Mouse (Mus musculus) CH12.LX (cell line): Measurements from ENCODE around the gene Pnmal1. TPM values are rescaled to one million over a fixed set of nuclear protein-coding genes. Genes with fewer than 3 reads are reported as not detected.
A peak's percentile ranks its signal among the peaks of the same experiment; 100 is the strongest.

Experiments used
- DNase-seq: peaks from one replicate; pipeline ENCODE4 v3.0.0-alpha.2; 2013; ENCODE audit errors: extremely low read depth
- H3K27ac ChIP-seq: 2 replicates; pipeline ENCODE4 v1.5.1; 2012; ENCODE audit warnings: low read depth, mild to moderate bottlenecking, control low read depth, moderate library complexity; ENCODE audit not compliant: insufficient read depth
- H3K27me3 ChIP-seq: replicated peaks from 2 replicates; pipeline ENCODE3; 2012; ENCODE audit warnings: inconsistent platforms
- H3K36me3 ChIP-seq, 2 experiments: replicated peaks in 1 of 2; 2 replicates each; pipeline versions ENCODE3 to v1.6.1; 2012; ENCODE audit warnings: inconsistent platforms in 1 of 2, low read length in 1 of 2, mild to moderate bottlenecking in 1 of 2, mixed read lengths in 1 of 2, moderate library complexity in 1 of 2; ENCODE audit not compliant: control insufficient read depth in 1 of 2, insufficient read depth in 1 of 2
- H3K4me1 ChIP-seq, 2 experiments: 2 replicates each; pipeline ENCODE4 v1.6.1; 2012; ENCODE audit warnings: inconsistent platforms in 1 of 2, moderate library complexity in 1 of 2; ENCODE audit not compliant: insufficient read depth in 2 of 2, control insufficient read depth in 1 of 2
- H3K4me2 ChIP-seq: 2 replicates; pipeline ENCODE4 v1.6.1; 2012; ENCODE audit warnings: low read depth, mild to moderate bottlenecking, control low read depth; ENCODE audit not compliant: poor library complexity, insufficient read depth, severe bottlenecking
- H3K4me3 ChIP-seq, 3 experiments: fragments of 150-350 bp in 1 of 3; sonication (generic) in 1 of 3; replicated peaks in 1 of 3; 2 replicates each; pipeline versions ENCODE3 to v1.5.1; 2011 to 2012; ENCODE audit warnings: low read depth in 2 of 3, low read length in 2 of 3, mild to moderate bottlenecking in 2 of 3, moderate library complexity in 2 of 3, control low read depth in 1 of 3, improper control_type of control experiment in 1 of 3, inconsistent platforms in 1 of 3, mixed read lengths in 1 of 3; ENCODE audit not compliant: poor library complexity in 1 of 3
- H3K79me2 ChIP-seq: replicated peaks from 2 replicates; pipeline ENCODE4 v1.6.1; 2012; ENCODE audit warnings: mild to moderate bottlenecking, moderate library complexity; ENCODE audit not compliant: control insufficient read depth, poor library complexity, insufficient read depth, severe bottlenecking; ENCODE audit errors: extremely low read depth
- H3K9ac ChIP-seq: 2 replicates; pipeline ENCODE4 v1.6.1; 2012; ENCODE audit warnings: low read depth, mild to moderate bottlenecking, control low read depth, moderate library complexity; ENCODE audit not compliant: insufficient read depth
- H3K9me3 ChIP-seq: replicated peaks from 2 replicates; pipeline ENCODE3; 2012; ENCODE audit warnings: low read length, inconsistent platforms, mixed read lengths
- CHD1 ChIP-seq: IDR thresholded peaks from 2 replicates; pipeline ENCODE4 v1.6.1; 2012; ENCODE audit warnings: low read depth, low read length, improper control_type of control experiment, inconsistent platforms
- CTCF ChIP-seq, 2 experiments: IDR thresholded peaks in 1 of 2; conservative IDR thresholded peaks in 1 of 2; 2 replicates each; pipeline ENCODE4 v1.5.1; 2011 to 2012; ENCODE audit warnings: low read depth in 2 of 2, low read length in 2 of 2, improper control_type of control experiment in 1 of 2, inconsistent platforms in 1 of 2, mild to moderate bottlenecking in 1 of 2, moderate library complexity in 1 of 2
- EP300 ChIP-seq: IDR thresholded peaks from 2 replicates; pipeline ENCODE4 v1.6.1; 2011; ENCODE audit warnings: low read length, improper control_type of control experiment
- ETS1 ChIP-seq: conservative IDR thresholded peaks from 2 replicates; pipeline ENCODE4 v1.6.1; 2012; ENCODE audit warnings: low read depth, mild to moderate bottlenecking, inconsistent platforms, low read length, improper control_type of control experiment, moderate library complexity
- JUN ChIP-seq: IDR thresholded peaks from 2 replicates; pipeline ENCODE4 v1.6.1; 2011; ENCODE audit warnings: low read depth, mild to moderate bottlenecking, low read length, improper control_type of control experiment, moderate library complexity; ENCODE audit not compliant: insufficient read depth
- JUND ChIP-seq: conservative IDR thresholded peaks from 2 replicates; pipeline ENCODE4 v1.6.1; 2011; ENCODE audit warnings: low read depth, low read length, improper control_type of control experiment
- MAX ChIP-seq: IDR thresholded peaks from 2 replicates; pipeline ENCODE4 v1.6.1; 2011; ENCODE audit warnings: low read length, improper control_type of control experiment
- MAZ ChIP-seq: IDR thresholded peaks from 2 replicates; pipeline ENCODE4 v1.6.1; 2012; ENCODE audit warnings: low read depth, mild to moderate bottlenecking, inconsistent platforms, low read length, improper control_type of control experiment, moderate library complexity
- MXI1 ChIP-seq: IDR thresholded peaks from 2 replicates; pipeline ENCODE4 v1.6.1; 2011; ENCODE audit warnings: mild to moderate bottlenecking, low read depth, low read length, improper control_type of control experiment
- NELFE ChIP-seq: IDR thresholded peaks from 2 replicates; pipeline ENCODE4 v1.6.1; 2011; ENCODE audit warnings: low read depth, low read length, improper control_type of control experiment
- NRF1 ChIP-seq: IDR thresholded peaks from 2 replicates; pipeline ENCODE4 v1.6.1; 2014; ENCODE audit warnings: low read depth, mild to moderate bottlenecking, inconsistent platforms, low read length, improper control_type of control experiment, moderate library complexity
- POLR2A ChIP-seq: IDR thresholded peaks from 2 replicates; pipeline ENCODE4 v1.6.1; 2011; ENCODE audit warnings: low read depth, mild to moderate bottlenecking, improper control_type of control experiment, low read length
- RCOR1 ChIP-seq: conservative IDR thresholded peaks from 2 replicates; pipeline ENCODE4 v1.6.1; 2012; ENCODE audit warnings: low read depth, mild to moderate bottlenecking, inconsistent platforms, low read length, improper control_type of control experiment
- SMC3 ChIP-seq: IDR thresholded peaks from 2 replicates; pipeline ENCODE4 v1.6.1; 2011; ENCODE audit warnings: low read depth, low read length, improper control_type of control experiment
- TCF12 ChIP-seq: IDR thresholded peaks from 2 replicates; pipeline ENCODE4 v1.6.1; 2014; ENCODE audit warnings: low read depth, mild to moderate bottlenecking, inconsistent platforms, low read length, improper control_type of control experiment
- USF2 ChIP-seq: conservative IDR thresholded peaks from 2 replicates; pipeline ENCODE4 v1.6.1; 2011; ENCODE audit warnings: low read depth, low read length, improper control_type of control experiment
- ZC3H11A ChIP-seq: IDR thresholded peaks from 2 replicates; pipeline ENCODE4 v1.6.1; 2012; ENCODE audit warnings: low read depth, mild to moderate bottlenecking, inconsistent platforms, low read length, improper control_type of control experiment
- ZKSCAN1 ChIP-seq: IDR thresholded peaks from 2 replicates; pipeline ENCODE4 v1.6.1; 2012; ENCODE audit warnings: low read depth, inconsistent platforms, low read length, improper control_type of control experiment, borderline replicate concordance
- ZMIZ1 ChIP-seq: IDR thresholded peaks from 2 replicates; pipeline ENCODE4 v1.6.1; 2012; ENCODE audit warnings: low read depth, mild to moderate bottlenecking, inconsistent platforms, low read length, improper control_type of control experiment
- dilution Hi-C: fragments of 300-500 bp; cut with MboI; formaldehyde crosslinking; loops from 2 replicates; pipeline ENCODE4 v1.14.3; 2020; ENCODE audit warnings: low sequenced_read_pairs; ENCODE audit not compliant: extremely low pct_unique_long_range_greater_than_20kb, extremely low pct_ligation_motif_present
- in situ Hi-C: fragments of 300-500 bp; cut with MboI; formaldehyde crosslinking; loops from 3 replicates; pipeline ENCODE4 v1.14.3; 2019; ENCODE audit warnings: low sequenced_read_pairs, low pct_ligation_motif_present, low pct_unique_long_range_greater_than_20kb, mixed read lengths
- polyA plus RNA-seq: library from polyadenylated mRNA; unstranded; fragments of >175 nt; gene quantifications from 2 replicates; pipeline ENCODE4 v1.2.1, GENCODE M21; 2012; ENCODE audit warnings: low read depth; ENCODE audit not compliant: insufficient read length
- total RNA-seq, 2 experiments: library from RNA; depleted of rRNA; stranded (reverse); fragments of 300-350 nt in 1 of 2; fragments of >200 nt in 1 of 2; gene quantifications; 2 replicates each; pipeline ENCODE4 v1.2.3; 2012 to 2014

The Pnmal1 gene
- total and polyA plus RNA-seq, 3 experiments: 0.07 to 0.13 TPM; not detected in 1

DNA sequence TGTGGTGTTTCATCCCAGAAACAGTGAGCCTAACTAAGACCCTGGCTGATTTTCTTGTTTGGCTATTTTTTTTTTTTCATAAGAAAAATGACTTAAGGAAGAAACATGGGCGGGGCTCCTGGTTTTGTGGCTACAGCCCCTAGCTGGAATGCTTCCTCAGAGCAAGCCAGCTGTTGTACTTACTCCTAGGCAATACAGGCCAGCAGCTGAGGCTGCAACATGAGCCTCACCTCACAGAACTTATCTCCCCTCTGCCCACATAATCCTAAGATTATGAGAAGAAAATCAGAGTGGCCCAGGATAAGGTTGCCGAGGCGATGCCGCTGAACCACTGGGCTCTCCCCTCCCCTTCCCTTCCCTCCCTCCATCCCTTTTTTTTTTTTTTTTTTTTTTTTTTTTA is 3.8 kb upstream of the Pnmal1 start:
- H3K27ac ChIP-seq: no peak overlapping the region
- H3K4me3 ChIP-seq: no peak overlapping the region
- H3K4me1 ChIP-seq: peaks cover 0 to 7% of the 10 kb centered on the region in 2 experiments; a peak in 2 of 4 replicates
- no peak overlapping the region for H3K4me2 ChIP-seq
- dilution Hi-C loops (no loop called here), in situ Hi-C loops (no loop called here)
- TF ChIP-seq ETS1 (no peak), CTCF (conservative IDR thresholded peaks at IDR 0.05 in 1 of 2, IDR thresholded peaks at IDR 0.05 in 1 of 2; ENCODE audit: low read depth in 2 of 2, low read length in 2 of 2) (no peak), MAZ (no peak), NRF1 (no peak), USF2 (no peak), ZKSCAN1 (no peak), RCOR1 (no peak)
- H3K9ac ChIP-seq: no peak overlapping the region
- H3K27me3 ChIP-seq: peaks cover 2% of the 10 kb centered on the region
- no peaks in the 10 kb centered on the region for H3K79me2 ChIP-seq
- H3K36me3 ChIP-seq: no peaks in the 10 kb centered on the region
- DNase-seq: no peak
- no peaks in the 10 kb centered on the region for H3K9me3 ChIP-seq

DNA sequence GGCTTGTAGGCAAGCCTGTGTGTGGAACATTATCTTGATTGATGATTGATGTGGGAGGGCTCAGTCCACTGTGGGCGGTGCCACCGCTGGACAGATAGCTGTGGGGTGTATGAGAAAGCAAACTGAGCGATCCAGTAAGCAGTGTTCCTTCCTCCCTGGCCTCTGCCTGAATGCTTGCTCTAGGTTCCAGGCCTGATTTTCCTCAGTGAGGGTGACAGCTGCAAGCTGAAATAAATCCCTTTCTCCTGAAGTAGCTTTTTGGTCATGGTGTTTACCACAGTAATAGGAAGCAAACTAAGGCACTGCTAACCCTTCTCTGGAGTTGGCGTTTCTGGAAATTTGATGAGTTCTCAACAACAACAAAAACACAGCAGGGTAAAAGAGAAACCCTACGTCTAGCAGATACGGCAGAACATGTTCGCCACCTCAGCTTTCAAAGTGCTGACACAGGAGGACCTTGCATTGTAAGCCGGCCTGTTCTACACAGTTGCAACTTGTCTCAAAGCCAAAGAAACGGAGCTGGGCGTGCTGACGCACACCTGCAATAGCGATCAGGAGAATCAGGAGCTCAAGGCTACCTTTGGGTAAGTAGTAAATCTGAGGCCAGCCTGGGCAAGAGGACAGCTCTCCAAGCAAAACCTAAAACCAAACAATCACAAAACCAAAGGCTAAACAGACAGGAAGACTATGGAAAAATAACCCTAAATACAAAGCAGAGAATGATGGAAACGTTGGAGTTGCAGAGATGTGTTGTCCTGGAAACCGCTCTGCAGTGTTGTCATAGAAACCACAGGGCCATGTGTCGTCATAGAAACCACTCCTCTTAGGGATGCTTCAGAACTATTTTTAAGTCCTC is 2.8 kb upstream of the Pnmal1 start:
- dilution Hi-C loops: no loop called here

DNA sequence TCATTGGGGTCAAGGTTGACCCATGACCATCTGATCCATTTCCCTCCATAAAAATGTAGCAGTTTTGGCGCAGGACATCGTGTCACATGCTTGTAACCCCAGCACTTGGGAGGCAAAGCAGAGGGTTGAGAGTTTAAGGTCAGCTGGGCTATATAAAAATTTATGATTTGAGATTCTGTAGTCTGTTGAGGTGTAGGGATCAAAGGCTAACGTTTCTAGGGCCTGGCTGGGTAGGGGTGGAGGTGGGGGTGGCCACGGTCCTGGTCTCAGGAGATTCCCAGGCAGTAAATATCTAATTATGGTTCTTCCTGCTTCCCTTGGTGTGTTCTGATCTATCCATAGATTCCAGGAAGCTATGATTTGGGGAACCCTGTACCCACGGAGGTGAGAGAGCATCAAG is 2.2 kb downstream of the Pnmal1 start:
- in situ Hi-C loops (no loop called here), dilution Hi-C loops (no loop called here)
- TF ChIP-seq ZC3H11A (no peak), EP300 (no peak), SMC3 (no peak), POLR2A (no peak), JUN (no peak), NELFE (no peak), JUND (no peak), CTCF (conservative IDR thresholded peaks at IDR 0.05 in 1 of 2, IDR thresholded peaks at IDR 0.05 in 1 of 2; ENCODE audit: low read depth in 2 of 2, low read length in 2 of 2) (no peak), USF2 (no peak), ETS1 (no peak), NRF1 (no peak), CHD1 (no peak), TCF12 (no peak), MAX (no peak), ZMIZ1 (no peak)
- H3K36me3 ChIP-seq: no peaks in the 10 kb centered on the region
- H3K4me3 ChIP-seq: no peak overlapping the region
- DNase-seq: no peak
- no peak overlapping the region for H3K27ac ChIP-seq
- H3K79me2 ChIP-seq: no peaks in the 10 kb centered on the region
- H3K9ac ChIP-seq: no peak overlapping the region
- H3K4me1 ChIP-seq: 0 out of 4 replicates have a peak, but pooled peaks cover 0 to 3% of the 10 kb centered on the region in 2 experiments
- no peaks in the 10 kb centered on the region for H3K9me3 ChIP-seq
- no peak overlapping the region for H3K4me2 ChIP-seq
- peaks cover 2% of the 10 kb centered on the region for H3K27me3 ChIP-seq

More for the DNA sequence above, 2.8 kb upstream of the Pnmal1 start:
- H3K4me2 ChIP-seq: no peak overlapping the region
- no peaks in the 10 kb centered on the region for H3K36me3 ChIP-seq
- no peak for DNase-seq
- no peak overlapping the region for H3K27ac ChIP-seq
- peaks cover 2% of the 10 kb centered on the region for H3K27me3 ChIP-seq
- in situ Hi-C loops: no loop called here
- H3K9me3 ChIP-seq: no peaks in the 10 kb centered on the region
- no peak overlapping the region for H3K4me3 ChIP-seq
- TF ChIP-seq TCF12 (no peak), MXI1 (0 out of 2 replicates have a peak, but pooled peaks have one; percentile 38), USF2 (no peak)
- no peaks in the 10 kb centered on the region for H3K79me2 ChIP-seq
- peaks cover 0 to 4% of the 10 kb centered on the region in 2 experiments; a peak in 2 of 4 replicates for H3K4me1 ChIP-seq
- H3K9ac ChIP-seq: no peak overlapping the region
